Mouse (Mus musculus): ENCODE measurements at regions not wholly inside any gene's neighbourhood (a gene's known extent, or its start where the extent isn't known, plus 50 kb on each side); places are given as distances from the start of the nearest gene placed in this dataset.

- no peaks in the 10 kb centered on the region for H3K27me3 ChIP-seq (ENCODE audit: insufficient read depth, low read length)
- H3K4me1 ChIP-seq (ENCODE audit: insufficient read depth), result no peaks in the 10 kb centered on the region
- TF ChIP-seq CTCF (IDR thresholded peaks at IDR 0.05; ENCODE audit: low read depth) (no peak), EP300 (IDR thresholded peaks at IDR 0.05; ENCODE audit: low read depth) (no peak)
- ATAC-seq (no peak), DNase-seq (no peak)
- 69% methylated on average over 5 of the region's 5 CpGs for WGBS (ENCODE audit: insufficient replicate concordance)
- H3K4me3 ChIP-seq (ENCODE audit: low read depth, low read length), result no peak overlapping the region
- no peak overlapping the region for H3K27ac ChIP-seq (ENCODE audit: low read depth)
- H3K9ac ChIP-seq (replicated peaks), result no peak overlapping the region
- H3K9me3 ChIP-seq (ENCODE audit: low read length), result no peaks in the 10 kb centered on the region
- H3K36me3 ChIP-seq (replicated peaks; ENCODE audit: insufficient read depth, low read length), result no peaks in the 10 kb centered on the region
- no peak overlapping the region for H3K4me2 ChIP-seq (ENCODE audit: low read depth, low read length)
These were observed 159.8 kb upstream of the Irx3 start for GRCm38 (mm10) chr8:91961696-91962095.

GRCm38 (mm10) chr8:91955170-91955569, 153.3 kb upstream of the Irx3 start:
- DNase-seq, result no peak
- H3K27ac ChIP-seq (ENCODE audit: low read depth), result no peak overlapping the region
- no peaks in the 10 kb centered on the region for H3K9me3 ChIP-seq (ENCODE audit: low read length)
- H3K27me3 ChIP-seq (ENCODE audit: insufficient read depth, low read length), result no peaks in the 10 kb centered on the region
- H3K4me2 ChIP-seq (ENCODE audit: low read depth, low read length), result no peak overlapping the region
- no peak for ATAC-seq
- no peak overlapping the region for H3K4me3 ChIP-seq (ENCODE audit: low read depth, low read length)
- H3K4me1 ChIP-seq (ENCODE audit: insufficient read depth), result no peaks in the 10 kb centered on the region
- no peak for TF ChIP-seq EP300 (IDR thresholded peaks at IDR 0.05; ENCODE audit: low read depth)
- TF ChIP-seq CTCF (IDR thresholded peaks at IDR 0.05; ENCODE audit: low read depth), result no peak
- WGBS (ENCODE audit: insufficient replicate concordance), result 66% methylated on average over 6 of the region's 6 CpGs
- H3K9ac ChIP-seq (replicated peaks), result no peak overlapping the region
- no peaks in the 10 kb centered on the region for H3K36me3 ChIP-seq (replicated peaks; ENCODE audit: insufficient read depth, low read length)

GRCm38 (mm10) chr8:91952981-91953380, 151.1 kb upstream of the Irx3 start:
- Histone ChIP-seq H3K9ac (replicated peaks) (no peak overlapping the region), H3K9me3 (ENCODE audit: low read length) (no peaks in the 10 kb centered on the region), H3K4me2 (ENCODE audit: low read depth, low read length) (no peak overlapping the region), H3K4me1 (ENCODE audit: insufficient read depth) (no peaks in the 10 kb centered on the region), H3K4me3 (ENCODE audit: low read depth, low read length) (no peak overlapping the region), H3K27me3 (ENCODE audit: insufficient read depth, low read length) (no peaks in the 10 kb centered on the region), H3K36me3 (replicated peaks; ENCODE audit: insufficient read depth, low read length) (no peaks in the 10 kb centered on the region), H3K27ac (ENCODE audit: low read depth) (no peak overlapping the region)
- DNase-seq (no peak), ATAC-seq (no peak)
- WGBS (ENCODE audit: insufficient replicate concordance), result 82% methylated on average over 4 of the region's 4 CpGs
- no peak for TF ChIP-seq CTCF (IDR thresholded peaks at IDR 0.05; ENCODE audit: low read depth)
- no peak for TF ChIP-seq EP300 (IDR thresholded peaks at IDR 0.05; ENCODE audit: low read depth)

DNA sequence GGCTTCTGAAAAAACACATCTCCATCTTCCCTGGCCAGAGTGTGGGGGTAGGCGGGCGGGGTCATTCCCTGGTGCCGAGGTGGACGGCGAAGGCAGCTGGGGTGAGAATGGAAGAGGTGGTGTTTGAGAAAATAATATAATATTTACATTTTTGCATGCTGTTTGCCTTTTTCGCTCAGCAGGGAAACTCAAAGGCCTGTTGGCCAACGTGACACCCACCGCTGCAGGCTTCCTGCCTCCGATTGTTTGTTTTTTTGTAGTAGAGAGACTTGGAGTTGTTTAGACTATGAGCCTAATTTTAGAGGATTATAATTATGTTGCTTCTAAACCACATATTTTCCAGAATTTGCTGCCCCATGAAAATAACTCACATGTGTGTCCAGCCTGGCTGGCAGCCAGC, 147.2 kb upstream of the Irx3 start:
- Histone ChIP-seq H3K4me1 (ENCODE audit: insufficient read depth) (no peaks in the 10 kb centered on the region), H3K27me3 (ENCODE audit: insufficient read depth, low read length) (no peaks in the 10 kb centered on the region), H3K27ac (ENCODE audit: low read depth) (no peak overlapping the region), H3K4me2 (ENCODE audit: low read depth, low read length) (no peak overlapping the region), H3K36me3 (replicated peaks; ENCODE audit: insufficient read depth, low read length) (no peaks in the 10 kb centered on the region), H3K9ac (replicated peaks) (no peak overlapping the region), H3K9me3 (ENCODE audit: low read length) (no peaks in the 10 kb centered on the region), H3K4me3 (ENCODE audit: low read depth, low read length) (no peak overlapping the region)
- DNase-seq, result no peak
- no peak for ATAC-seq
- WGBS (ENCODE audit: insufficient replicate concordance), result 74% methylated on average over 9 of the region's 9 CpGs
- no peak for TF ChIP-seq EP300 (IDR thresholded peaks at IDR 0.05; ENCODE audit: low read depth)
- no peak for TF ChIP-seq CTCF (IDR thresholded peaks at IDR 0.05; ENCODE audit: low read depth)

DNA sequence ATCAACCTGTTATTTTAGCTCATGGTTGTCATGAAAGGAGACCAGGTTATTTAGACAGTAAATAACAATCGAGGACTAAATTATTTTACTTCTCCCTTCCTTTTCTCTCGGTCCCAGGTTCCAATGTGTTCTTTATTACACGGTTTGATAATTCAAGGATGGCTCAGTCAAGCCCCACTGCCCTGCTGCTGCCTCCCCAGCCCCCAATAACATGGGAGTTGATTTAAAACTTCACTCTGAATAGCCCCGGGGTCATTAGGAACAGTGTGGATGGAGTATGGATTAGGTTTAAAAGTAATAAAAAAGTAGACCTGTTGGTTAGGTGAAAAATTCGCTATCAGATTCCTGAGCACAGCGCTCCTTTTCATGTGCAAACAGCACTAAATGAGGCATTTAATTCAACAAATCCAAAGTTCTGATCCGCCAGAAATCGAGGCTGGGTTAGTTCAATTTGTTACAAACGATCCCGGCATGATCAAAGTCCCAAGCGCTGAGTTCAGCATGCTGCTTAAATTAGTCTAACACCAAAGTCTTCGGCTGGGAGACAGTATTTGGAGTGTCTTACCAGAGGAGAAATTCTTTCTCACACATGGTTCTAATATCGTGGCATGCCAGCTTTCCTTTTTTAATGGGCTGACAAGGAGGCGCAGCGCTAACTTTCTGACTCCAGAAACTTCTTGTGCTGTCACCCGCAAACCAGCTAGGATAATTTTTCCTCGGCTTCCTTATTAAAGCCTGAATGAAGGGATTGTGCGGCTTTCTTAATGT, 146.5 kb upstream of the Irx3 start:
- Histone ChIP-seq H3K9me3 (ENCODE audit: low read length) (no peaks in the 10 kb centered on the region), H3K9ac (replicated peaks) (no peak overlapping the region), H3K4me2 (ENCODE audit: low read depth, low read length) (no peak overlapping the region), H3K36me3 (replicated peaks; ENCODE audit: insufficient read depth, low read length) (no peaks in the 10 kb centered on the region), H3K27ac (ENCODE audit: low read depth) (no peak overlapping the region), H3K27me3 (ENCODE audit: insufficient read depth, low read length) (no peaks in the 10 kb centered on the region), H3K4me1 (ENCODE audit: insufficient read depth) (no peaks in the 10 kb centered on the region), H3K4me3 (ENCODE audit: low read depth, low read length) (no peak overlapping the region)
- 77% methylated on average over 18 of the region's 18 CpGs for WGBS (ENCODE audit: insufficient replicate concordance)
- TF ChIP-seq EP300 (IDR thresholded peaks at IDR 0.05; ENCODE audit: low read depth), result no peak
- no peak for TF ChIP-seq CTCF (IDR thresholded peaks at IDR 0.05; ENCODE audit: low read depth)
- ATAC-seq, result no peak
- no peak for DNase-seq

- H3K9me3 ChIP-seq (ENCODE audit: low read length), result no peaks in the 10 kb centered on the region
- H3K4me3 ChIP-seq (ENCODE audit: low read depth, low read length), result no peak overlapping the region
- H3K27ac ChIP-seq (ENCODE audit: low read depth), result no peak overlapping the region
- no peaks in the 10 kb centered on the region for H3K27me3 ChIP-seq (ENCODE audit: insufficient read depth, low read length)
- no peaks in the 10 kb centered on the region for H3K4me1 ChIP-seq (ENCODE audit: insufficient read depth)
- H3K9ac ChIP-seq (replicated peaks), result no peak overlapping the region
- TF ChIP-seq CTCF (IDR thresholded peaks at IDR 0.05; ENCODE audit: low read depth) (no peak), EP300 (IDR thresholded peaks at IDR 0.05; ENCODE audit: low read depth) (no peak)
- H3K4me2 ChIP-seq (ENCODE audit: low read depth, low read length), result no peak overlapping the region
- 33% methylated on average over 5 of the region's 5 CpGs for WGBS (ENCODE audit: insufficient replicate concordance)
- no peak for ATAC-seq
- H3K36me3 ChIP-seq (replicated peaks; ENCODE audit: insufficient read depth, low read length), result no peaks in the 10 kb centered on the region
- DNase-seq, result no peak
These were observed 139.1 kb upstream of the Irx3 start for GRCm38 (mm10) chr8:91941005-91941404.

All from liver, postnatal 0 days (tissue).